Mouse (Mus musculus) bone marrow, adult 2 months (tissue): ENCODE measurements at regions not wholly inside any gene's neighbourhood (a gene's known extent, or its start where the extent isn't known, plus 50 kb on each side); places are given as distances from the start of the nearest gene placed in this dataset.

ENCODE experiments used
- CTCF ChIP-seq: fragments of 200-500 bp; IDR thresholded peaks from 2 replicates; pipeline ENCODE4 v1.5.1; 2011; ENCODE audit warnings: low read length, control low read depth; ENCODE audit not compliant: control insufficient read depth, insufficient read depth
- POLR2A ChIP-seq: fragments of 200-500 bp; IDR thresholded peaks from 2 replicates; pipeline ENCODE4 v1.6.1; 2011; ENCODE audit warnings: low read depth, mild to moderate bottlenecking, control low read depth, low read length, borderline replicate concordance; ENCODE audit not compliant: control insufficient read depth

DNA sequence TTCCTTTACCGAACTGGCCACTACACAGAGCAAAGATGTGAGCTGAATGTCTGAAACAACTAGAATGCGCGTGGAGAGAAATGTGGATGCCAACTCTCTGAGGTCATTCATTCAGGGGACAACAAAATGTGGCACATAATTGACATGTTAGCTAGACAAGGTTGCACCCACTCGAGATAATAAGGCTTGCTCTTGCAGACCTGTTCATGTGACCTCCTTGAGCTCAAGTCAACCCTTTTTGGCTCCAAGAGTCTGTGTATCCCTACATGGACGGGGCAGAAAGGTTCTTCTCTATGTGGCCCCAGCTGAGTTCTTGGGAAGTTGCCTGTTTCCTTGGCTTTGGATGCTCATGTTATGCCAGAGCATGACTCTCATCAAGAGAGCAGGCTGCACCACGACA is 383.0 kb upstream of the Mgmt start:
- TF ChIP-seq CTCF (no peak), POLR2A (no peak)
